Mouse (Mus musculus) heart, adult 2 months (tissue): Measurements from ENCODE around the gene Ccdc146.

Experiments
- CTCF ChIP-seq: fragments of 200-600 bp; IDR thresholded peaks from 2 replicates; pipeline ENCODE4 v1.8.1; 2022; ENCODE audit warnings: antibody characterized with exemption, mild to moderate bottlenecking, moderate library complexity
- EP300 ChIP-seq: fragments of 200-500 bp; IDR thresholded peaks from 2 replicates; pipeline ENCODE4 v1.6.1; 2011; ENCODE audit warnings: low read depth, low read length, control low read depth; ENCODE audit not compliant: insufficient read depth
- POLR2A ChIP-seq: fragments of 200-500 bp; IDR thresholded peaks from 2 replicates; pipeline ENCODE4 v1.6.1; 2011; ENCODE audit warnings: mild to moderate bottlenecking, low read depth, low read length, control low read depth; ENCODE audit not compliant: insufficient read depth

- no peak for TF ChIP-seq CTCF
- no peak for TF ChIP-seq POLR2A
- no peak for TF ChIP-seq EP300
These were observed 5.9 kb downstream of the Ccdc146 start for GRCm38 (mm10) chr5:21418613-21419012.
